Mouse (Mus musculus) megakaryocyte-erythroid progenitor cell, adult 5-6 weeks (primary cell): ENCODE data around the gene Slc22a12. TPM values are rescaled to one million over a fixed set of nuclear protein-coding genes. Genes with fewer than 3 reads are reported as not detected.

Experiments used
- ATAC-seq: replicated peaks from 2 replicates; pipeline ENCODE4 v1.8.0; 2016; ENCODE audit warnings: mild to moderate bottlenecking, inconsistent platforms; ENCODE audit not compliant: severe bottlenecking, poor library complexity, low FRiP score, low TSS enrichment
- total RNA-seq, 2 experiments: library from RNA; stranded (forward) in 1 of 2; stranded (reverse) in 1 of 2; fragments of 200-1000, 215-1000 nt in 1 of 2; fragments of >200 nt in 1 of 2; fragmentation: Nextera tagmentation in 1 of 2; gene quantifications; 2 replicates each; pipeline ENCODE4 v1.2.3; 2014 to 2017

The Slc22a12 gene
- total RNA-seq, 2 experiments from 2014 or later = not detected

DNA sequence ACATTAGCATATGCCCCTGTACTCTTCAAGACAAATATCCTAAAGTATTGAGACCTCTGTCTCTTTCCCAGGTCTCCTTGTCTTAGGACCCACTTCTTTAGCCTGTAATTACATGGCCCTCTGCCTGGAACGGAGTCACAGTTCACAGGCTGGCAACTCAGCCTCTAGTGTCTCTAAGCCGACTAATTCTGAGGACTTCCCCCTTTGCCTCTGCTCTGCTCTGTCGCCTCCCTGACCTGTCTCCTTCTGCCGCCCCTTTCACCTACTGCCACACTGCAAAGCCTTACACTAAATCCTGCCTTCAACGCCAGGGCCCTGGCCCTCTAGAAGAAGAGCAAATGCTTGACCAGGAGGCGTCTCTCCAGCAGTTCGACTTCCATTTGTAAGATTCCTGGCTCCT is 686 bp upstream of the Slc22a12 start:
- ATAC-seq = no peak

DNA sequence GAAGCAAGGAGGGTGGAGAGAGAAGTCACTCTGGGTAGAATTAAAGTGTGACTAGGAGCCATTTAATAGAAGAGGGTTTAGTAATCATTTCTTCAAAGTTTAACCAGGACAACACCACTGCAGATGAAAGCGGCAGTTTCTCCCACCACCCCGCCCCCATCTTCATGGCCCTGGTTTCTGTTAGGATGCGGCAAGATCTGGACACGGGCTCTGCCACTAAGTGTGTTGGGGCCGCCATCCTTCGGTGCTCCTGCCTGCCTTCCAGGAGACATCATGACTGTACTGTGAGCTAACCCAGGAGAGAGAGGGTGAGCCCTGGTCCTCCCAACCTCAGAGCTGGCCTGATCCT is 177 bp upstream of the Slc22a12 start:
- no peak for ATAC-seq

DNA sequence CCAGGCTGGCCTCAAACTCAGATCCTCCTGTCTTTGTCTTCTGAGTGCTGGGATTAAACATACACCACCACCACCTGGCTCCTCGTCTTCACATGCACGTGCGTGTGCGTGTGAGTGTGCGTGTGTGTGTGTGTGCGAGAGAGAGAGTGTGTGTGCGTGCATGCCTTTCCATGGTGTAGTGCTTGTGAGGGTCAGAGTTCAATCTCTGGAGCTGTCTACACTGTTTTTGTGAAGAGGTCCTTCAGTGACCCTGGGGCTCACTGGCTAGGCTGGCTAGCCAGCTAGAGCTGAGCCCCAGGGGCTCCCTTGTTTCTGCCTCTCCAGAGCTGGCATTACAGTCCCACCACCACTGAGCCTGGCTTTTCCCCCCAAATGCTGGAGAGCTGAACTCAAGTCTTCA is 1.3 kb downstream of the Slc22a12 start:
- ATAC-seq = no peak

DNA sequence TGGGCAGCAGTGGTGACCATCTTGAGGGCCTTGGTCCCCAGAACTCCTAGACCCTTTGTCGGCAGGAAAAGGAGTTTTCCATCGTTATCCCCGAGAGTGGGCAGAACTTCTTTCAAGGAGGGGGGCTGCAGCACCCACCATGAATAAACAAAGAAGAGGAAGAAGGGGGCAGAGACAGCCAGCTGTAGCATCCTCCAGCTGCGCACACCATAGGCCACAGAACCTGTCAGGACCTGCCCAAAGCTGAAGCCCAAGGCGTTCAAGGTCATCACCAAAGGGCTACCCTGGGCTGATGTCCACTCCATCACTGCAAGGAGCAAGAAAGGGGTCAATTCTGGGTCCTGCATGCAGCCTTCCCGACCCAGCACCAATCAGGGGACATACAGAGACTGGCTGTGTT is 2.6 kb downstream of the Slc22a12 start:
- ATAC-seq = no peak

DNA sequence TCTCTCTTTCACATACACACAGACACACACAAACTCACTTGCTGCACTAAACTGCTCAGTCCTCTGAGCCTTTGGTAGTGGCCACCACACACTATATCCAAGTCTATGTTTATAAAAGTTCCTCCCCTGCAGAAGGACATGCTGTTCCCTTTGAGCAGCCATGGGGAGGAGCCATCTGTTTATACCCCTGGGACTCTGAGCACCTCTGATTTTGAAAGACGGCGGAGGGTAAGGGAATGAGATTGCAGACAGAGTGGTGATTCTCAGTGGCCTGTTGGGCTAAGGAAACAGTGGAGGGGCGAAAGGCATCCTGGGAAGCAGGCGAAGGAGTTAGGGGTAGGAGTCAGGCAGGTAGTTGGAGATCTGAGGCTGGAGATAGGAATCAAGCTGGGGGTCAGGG is 3.2 kb downstream of the Slc22a12 start:
- ATAC-seq = no peak

DNA sequence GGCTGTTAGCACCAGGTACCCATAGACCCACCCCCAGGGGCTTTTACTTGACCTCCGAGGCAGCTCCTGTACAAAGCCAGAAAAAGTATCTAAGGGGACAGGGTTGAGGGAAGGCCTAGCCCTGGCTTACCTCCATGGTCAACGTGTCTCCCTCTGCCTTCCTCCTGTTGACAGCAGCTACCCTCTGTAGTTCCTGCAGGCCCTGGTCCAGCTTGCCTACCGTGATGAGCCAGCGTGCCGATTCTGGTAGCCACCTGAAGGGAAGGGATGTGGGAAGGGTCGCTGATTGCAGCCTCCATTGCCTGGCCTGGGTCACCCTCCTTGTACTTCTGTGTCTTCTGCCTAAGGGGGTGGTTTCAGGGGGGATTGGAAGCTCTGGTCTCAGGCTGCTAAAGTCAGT is 4.3 kb downstream of the Slc22a12 start:
- no peak for ATAC-seq

DNA sequence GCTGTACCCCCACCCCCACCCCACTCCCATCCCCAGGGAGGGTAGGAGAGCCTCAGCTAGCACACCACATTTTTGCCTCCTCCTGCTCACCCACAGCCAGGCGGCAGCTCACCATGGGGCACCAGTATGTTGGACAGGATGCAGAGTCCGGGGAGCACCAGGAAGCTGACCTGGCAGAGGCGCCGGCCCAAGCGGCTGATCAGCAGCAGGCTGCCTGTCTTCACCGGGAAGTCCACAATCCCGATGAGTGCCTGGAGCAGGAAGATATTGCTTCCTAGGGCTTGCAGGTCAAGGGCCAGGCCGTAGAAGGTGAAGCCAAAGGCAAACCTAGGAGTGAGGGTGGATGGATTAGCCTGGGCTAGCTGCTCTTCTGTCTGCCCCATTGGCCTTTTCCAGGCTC is 5.3 kb downstream of the Slc22a12 start:
- ATAC-seq = no peak

DNA sequence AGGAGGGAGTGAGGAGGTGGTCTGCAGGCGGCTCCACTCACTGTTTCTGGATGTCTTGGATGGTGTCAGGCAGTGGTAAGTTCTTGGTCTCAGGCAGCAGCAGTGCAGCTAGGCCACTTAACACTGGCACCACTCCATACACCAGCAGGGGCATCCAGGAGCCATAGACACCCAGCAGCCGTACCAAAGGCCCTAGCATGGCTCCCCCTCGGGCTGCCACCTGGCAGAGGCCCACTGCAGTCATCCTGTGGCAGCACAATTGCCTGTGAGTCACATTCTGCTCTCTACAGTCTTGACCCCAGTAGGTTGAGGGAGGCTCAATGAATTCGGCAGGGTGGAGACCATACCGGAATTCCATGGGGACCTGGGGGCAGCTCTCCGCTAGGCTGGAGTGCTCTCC is 6.1 kb downstream of the Slc22a12 start:
- no peak for ATAC-seq

DNA sequence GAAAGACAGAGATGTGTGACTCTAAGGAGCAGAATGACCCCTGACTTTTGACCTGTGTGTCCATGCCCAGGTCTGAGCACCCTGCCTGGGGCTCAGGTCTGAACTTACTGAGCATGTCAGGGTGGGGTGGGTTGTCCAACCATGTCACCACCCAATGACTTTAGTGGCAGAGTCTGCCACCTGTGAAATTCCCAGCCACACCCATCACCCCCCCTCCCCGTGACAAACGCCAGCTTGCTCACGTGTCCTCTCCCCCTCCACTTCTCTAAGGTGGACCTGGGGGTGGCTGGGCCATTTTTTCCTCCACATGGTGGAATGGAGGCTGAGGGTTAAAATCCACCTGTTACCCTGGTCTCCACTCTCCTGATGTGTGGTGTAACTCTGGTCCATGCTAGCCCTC is 6.6 kb downstream of the Slc22a12 start:
- ATAC-seq = no peak

DNA sequence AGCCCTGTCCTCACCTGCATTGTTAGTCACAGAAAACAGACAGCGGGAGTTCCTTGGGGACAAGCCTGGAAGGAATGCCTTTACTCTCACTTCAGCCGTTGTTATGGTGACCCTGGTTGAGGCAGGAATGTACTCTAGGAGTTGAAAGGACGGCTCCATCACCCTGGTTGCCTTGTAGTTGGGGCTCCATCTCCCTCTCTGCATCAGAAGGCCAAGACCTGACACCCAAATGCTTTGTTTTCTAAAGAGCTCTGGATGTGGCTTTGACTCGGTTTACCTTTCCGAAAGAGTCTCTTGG is 8.8 kb downstream of the Slc22a12 start:
- no peak for ATAC-seq

DNA sequence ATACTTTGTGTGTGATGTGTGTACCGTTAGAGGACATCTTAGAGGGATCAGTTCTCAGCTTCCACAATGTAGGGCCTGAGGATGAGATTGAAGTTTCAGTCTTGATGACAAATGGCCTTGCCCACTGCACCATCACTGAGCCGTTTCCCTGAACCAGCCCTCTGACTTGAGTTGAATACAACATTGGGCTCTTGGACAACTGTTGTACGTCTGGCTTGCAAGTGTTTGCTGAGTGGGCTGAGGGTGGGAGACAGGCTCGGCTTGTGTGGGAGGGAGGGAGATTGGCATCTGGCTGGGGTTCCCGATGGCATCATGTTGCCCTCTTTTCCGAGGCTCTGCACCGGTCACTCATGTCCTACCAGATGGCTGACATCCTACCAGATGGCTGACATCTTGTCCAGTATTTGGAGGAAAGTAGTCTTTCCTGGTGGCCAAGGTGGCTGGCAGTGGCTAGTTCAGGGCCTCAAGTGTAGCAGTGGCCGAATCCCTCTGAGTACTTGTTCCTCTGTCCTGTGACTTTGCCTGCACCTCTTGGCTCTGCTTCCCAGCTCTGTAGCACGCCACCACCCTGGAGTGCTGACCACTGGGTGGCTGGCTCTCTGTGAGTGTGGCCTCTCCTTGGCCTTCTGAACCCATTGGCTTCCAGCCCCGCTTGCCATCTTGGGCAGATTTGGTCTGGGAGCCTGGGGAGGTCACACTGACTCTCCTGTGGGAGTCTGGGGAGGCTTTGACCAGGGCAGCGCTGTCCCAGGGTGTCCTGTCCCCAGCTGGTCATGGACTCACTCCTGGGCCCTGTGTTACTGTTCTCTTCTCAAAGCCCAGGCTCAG is 9.3 kb downstream of the Slc22a12 start:
- no peak for ATAC-seq

DNA sequence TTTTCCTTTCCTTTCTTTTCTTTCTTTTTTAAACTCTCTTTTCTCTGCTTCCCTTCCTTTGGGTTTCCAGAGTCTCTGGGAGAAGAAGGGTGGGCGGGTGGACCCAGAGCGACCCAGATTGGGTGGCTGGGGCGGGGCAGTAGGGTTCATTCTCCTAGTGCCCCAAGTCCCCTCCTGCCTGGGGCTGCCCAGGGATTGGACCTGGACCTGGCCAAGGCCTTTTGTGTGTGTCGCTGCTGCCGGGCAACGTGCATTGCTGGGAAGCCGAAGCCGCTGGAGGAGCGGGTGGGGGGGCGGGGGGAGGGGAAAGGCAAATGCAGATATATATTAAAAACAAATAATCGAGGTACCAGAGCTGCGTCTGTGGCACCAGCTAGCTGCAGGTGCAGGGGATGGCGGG is 10.2 kb downstream of the Slc22a12 start:
- no peak for ATAC-seq

DNA sequence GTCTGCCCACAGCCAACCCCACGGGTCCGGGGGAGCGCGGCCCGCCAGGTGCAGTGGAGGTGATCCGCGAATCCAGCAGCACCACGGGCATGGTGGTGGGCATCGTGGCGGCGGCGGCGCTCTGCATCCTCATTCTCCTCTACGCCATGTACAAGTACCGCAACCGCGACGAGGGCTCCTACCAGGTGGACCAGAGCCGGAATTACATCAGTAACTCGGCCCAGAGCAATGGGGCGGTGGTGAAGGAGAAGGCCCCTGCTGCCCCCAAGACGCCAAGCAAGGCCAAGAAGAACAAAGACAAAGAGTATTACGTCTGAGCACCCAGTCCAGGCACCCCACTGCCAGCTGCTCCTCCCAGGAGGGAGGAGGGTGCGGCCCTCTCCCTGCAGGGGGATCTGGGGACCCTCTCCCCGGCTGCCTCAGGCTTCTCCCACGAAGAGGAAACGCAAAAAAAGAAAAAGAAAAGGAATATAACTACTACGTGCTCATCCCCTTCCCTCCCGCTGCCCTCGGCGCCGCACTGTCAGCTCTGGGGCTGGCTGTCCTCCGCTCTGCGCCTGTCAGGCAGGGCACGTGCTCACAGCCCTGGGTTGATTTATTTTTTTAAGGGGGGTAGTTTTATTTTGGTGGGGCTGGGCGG is 10.9 kb downstream of the Slc22a12 start:
- ATAC-seq = no peak

DNA sequence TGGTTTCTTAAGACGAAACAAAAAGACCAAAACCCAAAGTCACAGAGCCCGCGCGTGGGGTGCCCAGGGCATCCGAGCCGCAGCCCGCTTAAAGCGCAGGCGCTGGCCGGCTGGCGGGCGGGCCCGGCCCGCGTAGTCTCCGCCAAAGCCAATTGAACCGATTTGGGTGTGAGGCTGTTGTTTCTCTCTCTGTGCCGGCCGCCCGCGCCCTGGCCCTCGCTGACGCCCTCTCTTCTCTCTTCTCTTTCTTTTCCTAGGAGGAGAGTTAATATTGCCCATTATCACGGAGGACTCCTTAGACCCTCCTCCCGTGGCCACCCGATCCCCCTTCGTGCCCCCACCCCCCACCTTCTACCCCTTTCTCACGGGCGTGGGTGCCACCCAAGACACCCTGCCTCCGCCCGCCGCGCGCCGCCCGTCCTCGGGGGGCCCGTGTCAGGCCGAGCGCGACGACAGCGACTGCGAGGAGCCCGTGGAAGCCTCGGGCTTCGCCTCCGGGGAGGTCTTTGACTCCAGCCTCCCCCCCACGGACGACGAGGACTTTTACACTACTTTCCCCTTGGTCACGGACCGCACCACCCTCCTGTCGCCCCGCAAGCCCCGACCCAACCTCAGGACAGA is 11.7 kb downstream of the Slc22a12 start:
- ATAC-seq = no peak

DNA sequence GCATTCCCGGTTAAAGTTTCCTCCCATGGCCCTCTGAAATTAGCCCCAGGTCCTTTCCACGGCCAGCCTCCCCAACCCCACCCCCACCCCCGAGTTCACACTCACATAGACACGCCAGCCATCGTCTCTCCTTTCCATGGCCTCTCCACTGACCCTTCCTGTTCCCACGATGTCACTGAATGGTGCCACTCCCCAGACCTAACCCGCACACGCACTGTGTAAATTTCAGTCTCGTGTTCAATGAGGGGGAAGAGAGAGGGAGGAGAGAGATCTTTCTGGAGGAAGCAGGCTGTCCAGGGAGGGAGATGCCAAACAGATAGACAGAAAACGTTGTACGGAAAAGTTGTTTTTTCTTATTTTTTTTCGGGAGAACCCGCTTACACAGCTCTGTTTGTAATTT is 12.5 kb downstream of the Slc22a12 start:
- ATAC-seq = no peak

DNA sequence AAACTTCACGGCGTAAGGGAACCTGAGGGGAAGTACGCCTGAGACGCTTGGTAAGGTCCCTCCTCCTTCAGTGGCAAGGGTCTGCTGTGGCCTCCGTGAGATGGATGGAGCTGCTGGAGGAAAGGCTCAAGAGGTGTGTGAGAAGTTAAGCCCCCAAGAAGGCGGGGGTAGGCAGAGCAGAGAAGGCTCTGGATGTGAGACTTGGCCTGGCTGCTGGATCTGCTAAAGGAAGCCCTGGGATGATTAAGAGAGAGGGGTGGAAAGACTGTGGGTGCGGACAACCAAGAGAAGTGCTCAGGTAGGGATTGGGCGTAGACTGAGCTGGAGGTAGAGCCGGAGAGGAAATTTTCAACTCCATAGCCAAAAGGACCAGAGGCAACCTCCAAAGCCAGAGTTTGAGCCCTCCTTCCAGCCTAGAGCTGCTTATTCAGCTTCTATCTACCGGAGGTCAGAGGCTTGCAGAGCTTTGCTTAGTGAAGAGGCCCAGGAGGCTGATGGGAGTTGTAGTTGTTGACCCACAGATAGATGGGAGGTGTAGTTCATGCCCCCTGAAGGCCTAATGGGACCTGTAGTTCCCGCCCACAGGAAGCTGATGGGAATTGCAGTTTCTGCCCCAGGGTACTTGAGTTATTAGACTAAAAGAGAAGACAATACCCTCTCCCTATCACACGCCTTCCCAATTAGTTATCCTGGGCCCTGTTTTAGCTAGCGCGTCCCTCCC is 13.4 kb downstream of the Slc22a12 start:
- ATAC-seq = no peak

DNA sequence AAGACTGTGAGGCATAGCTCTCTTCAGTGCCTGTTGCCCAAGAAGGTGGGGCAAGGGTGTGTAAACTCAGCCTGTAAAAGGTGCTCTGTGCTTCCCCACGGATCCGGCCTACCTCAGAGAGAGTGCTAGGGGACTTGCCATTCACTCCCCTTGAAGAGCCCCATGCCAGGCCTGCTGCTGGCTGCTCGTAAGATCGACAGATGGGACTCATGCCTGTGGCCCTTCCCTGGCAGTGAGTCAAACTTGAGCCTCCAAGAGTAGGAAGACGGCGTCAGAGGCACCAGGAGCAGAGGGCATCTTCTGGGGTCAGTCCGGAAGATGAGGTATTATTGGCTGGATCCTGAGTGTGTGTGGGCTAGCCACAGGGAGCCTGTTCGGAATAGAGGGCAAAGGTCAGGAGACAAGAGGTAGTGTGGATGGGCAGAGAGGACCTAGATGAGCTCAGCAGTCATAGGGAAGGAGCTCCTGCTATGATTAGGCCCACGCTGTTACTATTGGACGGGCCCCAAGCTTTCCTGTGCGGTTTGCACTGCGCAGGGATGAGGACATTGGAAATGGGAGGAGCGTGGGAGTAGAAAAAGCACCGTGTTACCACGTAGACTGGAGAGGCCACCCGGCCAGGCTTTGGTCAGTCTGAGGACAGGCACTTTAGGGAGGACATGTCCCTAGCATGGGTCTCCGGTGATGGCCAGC is 14.8 kb downstream of the Slc22a12 start:
- ATAC-seq = no peak

DNA sequence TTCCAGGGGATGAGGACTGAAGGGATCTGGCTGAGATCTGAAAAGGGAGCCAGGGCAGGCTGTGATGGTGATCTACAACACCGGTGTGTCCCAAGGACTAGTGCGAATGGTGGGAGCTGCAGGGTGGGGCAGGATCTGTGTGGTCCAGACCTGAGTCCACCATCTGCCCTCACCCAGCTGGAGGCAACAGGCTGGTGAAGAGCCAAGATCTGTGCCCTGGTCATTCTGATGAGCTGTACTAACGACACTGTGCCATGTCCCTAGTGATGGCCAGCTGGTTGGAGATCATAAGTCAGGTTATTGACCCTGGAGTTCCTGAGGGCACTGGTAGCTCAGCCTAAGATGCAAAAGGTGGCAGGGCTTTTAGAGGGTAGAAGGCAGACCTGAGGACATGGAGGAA is 15.4 kb downstream of the Slc22a12 start:
- ATAC-seq = no peak

DNA sequence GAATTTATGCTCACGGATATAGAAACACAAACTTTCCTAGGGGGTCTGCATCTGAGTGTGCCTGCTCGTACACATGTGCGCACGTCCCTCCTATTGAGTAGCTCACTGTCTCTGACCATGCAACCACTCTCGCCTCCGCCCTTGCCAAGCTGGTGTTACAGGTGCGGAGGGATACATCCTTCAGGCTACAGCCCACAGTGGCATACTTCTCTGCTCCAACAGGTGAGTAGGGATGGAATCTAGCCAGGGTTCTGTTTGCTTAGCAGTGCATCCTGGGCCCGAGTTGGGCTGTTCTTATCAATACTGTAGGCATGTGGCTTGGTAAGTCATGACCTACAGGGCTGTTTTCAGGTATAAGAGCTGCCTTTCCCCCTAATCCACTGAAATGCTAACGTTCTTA is 16.8 kb downstream of the Slc22a12 start:
- no peak for ATAC-seq

DNA sequence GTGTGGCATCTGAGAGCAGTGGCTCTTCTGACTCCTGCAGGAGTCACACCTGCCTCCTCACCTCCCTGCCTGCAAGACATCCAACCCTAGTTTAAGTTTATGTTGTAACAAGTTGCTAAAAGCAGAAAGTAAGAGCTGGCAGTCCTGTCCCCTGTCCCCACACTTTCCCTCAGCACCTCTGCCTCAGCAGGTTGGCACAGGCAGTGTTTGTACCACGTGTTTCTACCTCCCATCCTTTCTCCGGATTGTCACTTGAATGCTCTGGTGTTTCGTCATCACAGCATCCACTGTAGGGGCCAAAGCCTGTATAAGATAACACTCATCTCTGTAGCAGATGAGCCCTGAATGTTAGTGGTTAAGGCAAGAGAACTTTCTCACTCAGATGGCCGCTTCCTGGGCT is 17.8 kb downstream of the Slc22a12 start:
- no peak for ATAC-seq
